Mouse (Mus musculus): ENCODE measurements at regions not wholly inside any gene's neighbourhood (a gene's known extent, or its start where the extent isn't known, plus 50 kb on each side); places are given as distances from the start of the nearest gene placed in this dataset.
"Not testable (repeated sequence)": the region's sequence is repeated elsewhere in the genome, so short reads cannot be mapped to it uniquely, and the experiment has no call there.

DNA sequence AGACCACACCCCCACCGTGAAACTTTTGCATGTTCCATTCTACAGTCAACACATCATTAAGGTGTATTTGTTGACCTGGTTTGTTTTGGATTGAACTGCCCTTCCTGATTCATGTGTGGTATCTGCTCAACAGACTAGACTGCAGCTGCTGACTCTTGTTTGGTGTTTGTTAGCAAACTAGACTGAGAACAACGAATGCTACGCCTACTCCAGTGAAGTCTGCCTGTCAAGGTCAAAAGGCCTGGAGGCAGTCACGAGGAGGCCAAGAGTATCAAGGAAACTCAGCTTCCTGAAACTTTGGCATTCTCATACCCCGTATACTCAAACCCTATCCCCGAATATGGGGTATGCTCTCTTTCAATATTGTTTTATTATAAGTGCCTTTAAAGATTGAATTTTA lies 194.2 kb upstream of the Spin1 start:
- 95% methylated on average over 6 of the region's 6 CpGs for WGBS
- H3K4me2 ChIP-seq; H3K4me3 ChIP-seq; H3K4me1 ChIP-seq; H3K9ac ChIP-seq; H3K27ac ChIP-seq; H3K9me3 ChIP-seq; H3K27me3 ChIP-seq (replicated peaks); ATAC-seq (replicated peaks); H3K36me3 ChIP-seq (replicated peaks): not testable (repeated sequence)

DNA sequence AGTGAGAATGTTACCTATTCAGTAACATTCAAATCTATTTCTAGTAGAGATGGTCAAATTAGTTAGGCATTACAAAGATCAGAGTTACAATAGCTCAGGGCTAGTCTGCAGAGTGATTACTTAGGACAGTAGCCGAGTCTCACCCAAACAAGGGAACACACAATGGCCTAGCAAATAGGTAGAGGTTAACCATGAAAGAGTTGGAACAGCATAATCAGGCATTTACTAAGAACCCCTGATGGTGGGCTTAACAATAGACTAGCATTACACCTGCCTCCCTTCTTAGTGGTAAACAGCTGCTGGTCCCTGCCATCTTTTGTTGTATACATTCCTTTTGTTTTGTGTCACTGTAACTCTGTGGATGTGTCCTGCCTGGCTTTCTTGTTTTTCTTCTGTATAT lies 193.8 kb upstream of the Spin1 start:
- Histone ChIP-seq H3K27ac (no peak overlapping the region), H3K27me3 (replicated peaks) (no peaks in the 10 kb centered on the region), H3K9me3 (no peaks in the 10 kb centered on the region), H3K36me3 (replicated peaks) (no peaks in the 10 kb centered on the region), H3K4me1 (no peaks in the 10 kb centered on the region), H3K9ac (no peak overlapping the region), H3K4me2 (no peak overlapping the region), H3K4me3 (no peak overlapping the region)
- WGBS, result 85% methylated on average over 1 of the region's 1 CpGs
- no peak for ATAC-seq (replicated peaks)

DNA sequence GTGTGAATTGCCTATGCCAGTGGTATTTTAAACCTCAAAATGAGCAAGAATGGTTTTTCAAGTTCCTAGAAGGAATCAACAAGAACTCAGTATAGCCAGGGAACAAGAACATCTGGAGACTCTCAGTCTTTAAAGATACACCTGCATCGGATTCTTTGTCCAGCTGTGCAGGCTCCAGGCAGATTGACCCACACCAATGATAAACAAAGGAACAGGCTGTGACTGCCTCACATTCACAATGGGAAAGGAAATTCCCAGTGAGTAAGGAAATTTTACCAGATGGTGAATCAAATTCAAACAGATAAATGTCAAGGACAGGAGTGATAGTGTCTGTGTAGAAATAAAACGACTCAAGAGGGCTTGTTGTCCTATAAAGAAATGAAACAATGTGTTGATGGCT lies 187.9 kb upstream of the Spin1 start:
- not testable (repeated sequence) for H3K36me3 ChIP-seq (replicated peaks); H3K4me3 ChIP-seq; H3K9ac ChIP-seq; H3K27ac ChIP-seq; H3K4me2 ChIP-seq; H3K9me3 ChIP-seq; ATAC-seq (replicated peaks); H3K4me1 ChIP-seq; H3K27me3 ChIP-seq (replicated peaks)
- 68% methylated on average over 2 of the region's 2 CpGs for WGBS

DNA sequence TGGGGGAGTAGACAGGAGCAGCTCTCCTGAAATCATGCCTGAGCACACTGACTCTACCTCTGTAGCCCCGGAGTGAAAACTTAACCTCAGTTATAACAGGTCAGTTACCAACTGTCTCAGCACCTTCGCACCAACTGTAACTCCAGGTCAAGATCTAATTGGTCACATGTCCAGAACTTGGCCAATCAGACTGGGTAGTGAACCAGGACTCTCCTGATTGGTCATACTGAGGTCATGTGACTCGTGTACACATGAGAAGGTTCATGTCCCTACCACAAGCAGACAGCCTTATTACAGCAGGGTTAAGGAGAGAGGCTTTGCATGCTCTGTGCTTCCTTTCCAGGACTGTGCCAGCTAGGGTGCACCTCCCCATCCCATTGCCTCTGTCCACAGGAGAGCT lies 166.7 kb upstream of the Spin1 start:
- H3K9ac ChIP-seq; H3K4me2 ChIP-seq; H3K27ac ChIP-seq; H3K27me3 ChIP-seq (replicated peaks); H3K4me1 ChIP-seq; H3K36me3 ChIP-seq (replicated peaks); H3K4me3 ChIP-seq; ATAC-seq (replicated peaks); H3K9me3 ChIP-seq: not testable (repeated sequence)
- 89% methylated on average over 3 of the region's 3 CpGs for WGBS

DNA sequence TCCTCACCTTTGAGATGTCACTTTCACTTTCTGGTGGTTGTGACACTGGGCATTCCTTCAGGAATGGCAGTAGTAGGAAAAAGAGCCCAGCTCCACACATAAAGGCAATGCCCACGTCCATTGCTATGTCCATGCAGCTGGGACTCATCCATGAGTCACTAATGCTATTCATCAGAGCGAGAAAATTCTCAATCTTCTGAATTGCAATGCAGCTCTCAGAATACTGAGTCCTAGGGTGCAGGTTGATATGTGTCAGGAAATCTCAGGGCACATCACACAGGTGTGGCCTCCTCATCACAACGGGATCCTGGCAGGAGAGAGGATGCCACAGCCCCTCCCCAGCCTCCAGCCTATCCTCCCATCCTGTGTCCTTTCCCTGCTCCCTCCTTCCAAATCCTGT lies 158.1 kb upstream of the Spin1 start:
- no peak overlapping the region for H3K4me3 ChIP-seq
- H3K9ac ChIP-seq, result no peak overlapping the region
- ATAC-seq (replicated peaks), result no peak
- no peak overlapping the region for H3K4me2 ChIP-seq
- no peaks in the 10 kb centered on the region for H3K4me1 ChIP-seq
- H3K9me3 ChIP-seq, result no peaks in the 10 kb centered on the region
- H3K27me3 ChIP-seq (replicated peaks), result no peaks in the 10 kb centered on the region
- no peaks in the 10 kb centered on the region for H3K36me3 ChIP-seq (replicated peaks)
- WGBS, result 63% methylated on average over 3 of the region's 3 CpGs
- H3K27ac ChIP-seq, result no peak overlapping the region

DNA sequence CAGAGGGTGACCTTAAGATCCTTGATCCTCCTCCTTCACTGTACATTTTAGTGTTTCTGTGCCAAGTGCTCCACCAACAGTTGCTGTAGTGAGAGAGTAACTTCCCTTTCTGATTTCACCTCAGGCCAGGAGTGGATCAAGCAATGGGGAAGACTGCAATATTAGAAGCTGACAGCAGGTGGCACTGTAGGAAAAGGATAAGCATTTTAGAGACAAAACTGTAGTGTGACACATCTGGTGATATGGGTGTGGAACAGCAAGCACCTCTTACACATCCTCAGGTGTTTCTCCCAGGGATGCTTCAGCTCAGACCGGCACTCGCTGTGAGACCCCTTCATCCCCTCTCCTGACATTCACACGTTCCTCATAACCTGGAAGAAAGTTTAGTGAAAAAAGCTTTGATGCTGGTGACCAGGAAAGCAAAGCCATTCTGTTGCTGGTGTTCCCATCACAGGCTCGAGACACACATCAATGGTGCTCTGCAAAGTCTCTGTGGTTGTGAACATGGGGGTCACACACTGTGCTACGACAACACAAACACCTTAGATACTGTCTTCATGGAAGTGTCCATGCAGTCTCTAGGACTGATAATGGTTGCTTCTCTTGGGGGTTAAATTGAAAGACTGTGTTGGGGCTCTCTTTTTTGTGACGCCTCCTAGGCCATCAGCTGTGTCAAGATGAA lies 151.0 kb upstream of the Spin1 start:
- peak; percentile 86 for ATAC-seq (replicated peaks)

DNA sequence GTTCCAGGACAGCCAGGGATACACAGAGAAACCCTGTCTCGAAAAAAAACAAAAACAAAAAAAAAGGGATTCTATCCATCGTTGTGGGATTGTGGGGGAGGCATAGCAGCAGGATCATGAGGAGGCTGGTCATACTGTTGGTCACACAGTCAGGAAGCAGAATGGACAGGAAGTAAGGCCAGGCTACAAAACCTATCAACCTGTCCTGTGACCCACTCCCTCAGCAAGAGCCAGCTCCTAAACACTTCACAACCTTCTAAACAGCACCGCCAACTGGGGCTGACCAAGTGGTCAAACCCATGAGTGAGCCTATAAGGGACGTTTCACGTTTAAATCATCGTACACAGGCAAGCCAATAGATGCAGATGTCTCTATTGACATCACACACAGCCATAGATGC lies 146.0 kb upstream of the Spin1 start:
- no peak overlapping the region for H3K27ac ChIP-seq
- no peaks in the 10 kb centered on the region for H3K4me1 ChIP-seq
- H3K9me3 ChIP-seq, result no peaks in the 10 kb centered on the region
- H3K36me3 ChIP-seq (replicated peaks), result no peaks in the 10 kb centered on the region
- 85% methylated on average over 6 of the region's 6 CpGs for WGBS
- H3K4me2 ChIP-seq, result no peak overlapping the region
- H3K9ac ChIP-seq, result no peak overlapping the region
- no peaks in the 10 kb centered on the region for H3K27me3 ChIP-seq (replicated peaks)
- no peak overlapping the region for H3K4me3 ChIP-seq
- ATAC-seq (replicated peaks), result no peak

More for the DNA sequence above, 151.0 kb upstream of the Spin1 start:
- Histone ChIP-seq H3K27me3 (replicated peaks) (no peaks in the 10 kb centered on the region), H3K36me3 (replicated peaks) (no peaks in the 10 kb centered on the region), H3K4me3 (no peak overlapping the region), H3K4me2 (no peak overlapping the region), H3K4me1 (no peaks in the 10 kb centered on the region), H3K9me3 (no peaks in the 10 kb centered on the region), H3K27ac (no peak overlapping the region), H3K9ac (no peak overlapping the region)
- WGBS, result 43% methylated on average over 6 of the region's 6 CpGs

DNA sequence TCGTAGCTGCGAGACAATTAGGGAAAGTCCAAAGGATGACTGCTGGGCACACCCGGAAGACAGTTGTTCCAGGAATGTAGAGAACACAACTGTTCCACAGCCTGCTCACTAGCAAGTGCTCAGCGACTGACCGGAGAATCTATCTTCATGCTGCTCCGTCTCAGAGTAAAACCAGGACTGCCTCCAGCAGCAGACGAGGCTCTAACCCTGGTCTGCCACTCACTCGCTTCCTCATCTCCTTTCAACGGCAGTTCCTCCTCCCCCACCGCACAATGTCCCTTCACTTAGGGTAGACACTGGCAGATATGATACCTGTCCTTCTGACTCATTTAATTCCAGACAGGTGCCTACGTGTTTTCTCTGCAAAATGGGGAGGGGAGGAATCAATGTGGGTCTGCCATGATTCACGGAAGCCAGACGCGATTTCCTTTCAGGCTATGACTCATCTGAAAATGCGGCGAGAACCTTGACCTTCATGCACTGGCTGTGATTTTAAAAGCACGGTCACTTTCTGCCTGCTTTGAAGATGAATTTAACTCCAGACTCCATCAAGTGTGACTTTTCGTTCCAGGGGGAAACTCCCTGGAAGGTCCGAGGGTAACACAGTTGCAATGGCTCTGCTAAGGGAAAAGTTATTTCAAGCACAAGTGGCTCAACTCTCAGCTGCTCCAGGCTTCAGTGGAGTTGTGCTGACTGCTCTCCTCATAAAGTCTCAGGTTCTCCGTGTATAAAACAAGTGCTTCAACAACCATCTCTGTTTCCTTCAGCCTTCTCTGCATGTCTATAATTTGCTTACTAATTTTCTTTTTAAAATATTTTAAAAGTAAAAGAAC lies 142.4 kb upstream of the Spin1 start:
- H3K9ac ChIP-seq, result no peak overlapping the region
- no peaks in the 10 kb centered on the region for H3K36me3 ChIP-seq (replicated peaks)
- H3K4me1 ChIP-seq, result no peaks in the 10 kb centered on the region
- no peak overlapping the region for H3K27ac ChIP-seq
- ATAC-seq (replicated peaks), result no peak
- WGBS, result 76% methylated on average over 20 of the region's 20 CpGs
- no peak overlapping the region for H3K4me2 ChIP-seq
- H3K4me3 ChIP-seq, result no peak overlapping the region
- H3K27me3 ChIP-seq (replicated peaks), result no peaks in the 10 kb centered on the region
- no peaks in the 10 kb centered on the region for H3K9me3 ChIP-seq

DNA sequence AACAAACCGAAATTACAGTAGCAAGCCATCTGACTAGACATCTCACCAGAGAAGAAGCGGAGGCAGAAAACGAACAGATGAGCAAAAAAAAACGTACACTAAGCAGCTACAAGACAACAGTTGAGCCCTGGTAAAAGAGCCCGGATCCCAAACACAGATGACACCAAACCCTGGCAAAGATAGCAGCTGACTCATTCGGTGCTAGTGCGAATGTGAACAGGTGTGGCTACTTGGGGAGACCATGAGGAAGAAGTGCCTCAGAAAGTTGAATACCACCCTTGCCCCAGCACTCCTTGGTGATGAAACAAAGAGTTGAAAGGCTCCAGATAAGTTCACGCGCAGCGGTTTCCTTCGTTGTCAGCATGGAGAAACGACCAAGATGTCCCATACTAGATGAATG lies 139.8 kb upstream of the Spin1 start:
- Histone ChIP-seq H3K36me3 (replicated peaks) (no peaks in the 10 kb centered on the region), H3K4me1 (no peaks in the 10 kb centered on the region), H3K4me3 (no peak overlapping the region), H3K9me3 (no peaks in the 10 kb centered on the region), H3K4me2 (no peak overlapping the region), H3K9ac (no peak overlapping the region), H3K27me3 (replicated peaks) (no peaks in the 10 kb centered on the region), H3K27ac (no peak overlapping the region)
- ATAC-seq (replicated peaks), result no peak
- WGBS, result 89% methylated on average over 12 of the region's 12 CpGs

DNA sequence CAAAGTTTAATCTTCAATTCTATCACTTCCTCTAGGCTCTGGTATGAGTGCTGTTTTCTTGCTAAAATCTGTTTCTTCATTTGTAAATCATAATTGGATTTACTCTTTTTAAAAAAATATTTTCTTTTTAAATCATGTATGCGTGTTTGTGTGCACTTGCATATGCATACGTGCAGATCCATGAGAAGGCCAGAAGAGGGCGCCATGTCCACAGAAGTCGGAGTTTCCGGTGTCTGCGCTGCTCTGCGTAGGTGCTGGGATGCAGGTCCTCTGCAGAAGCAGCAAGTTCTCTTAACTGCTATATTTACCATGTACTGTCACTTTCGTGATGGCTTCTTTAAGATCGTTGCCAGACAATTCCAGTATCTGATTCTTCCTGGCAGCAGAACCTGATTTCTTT lies 136.6 kb upstream of the Spin1 start:
- Histone ChIP-seq H3K9me3 (no peaks in the 10 kb centered on the region), H3K4me2 (no peak overlapping the region), H3K4me3 (no peak overlapping the region), H3K9ac (no peak overlapping the region), H3K4me1 (no peaks in the 10 kb centered on the region), H3K27ac (no peak overlapping the region), H3K36me3 (replicated peaks) (no peaks in the 10 kb centered on the region), H3K27me3 (replicated peaks) (no peaks in the 10 kb centered on the region)
- 81% methylated on average over 9 of the region's 9 CpGs for WGBS
- ATAC-seq (replicated peaks), result no peak

DNA sequence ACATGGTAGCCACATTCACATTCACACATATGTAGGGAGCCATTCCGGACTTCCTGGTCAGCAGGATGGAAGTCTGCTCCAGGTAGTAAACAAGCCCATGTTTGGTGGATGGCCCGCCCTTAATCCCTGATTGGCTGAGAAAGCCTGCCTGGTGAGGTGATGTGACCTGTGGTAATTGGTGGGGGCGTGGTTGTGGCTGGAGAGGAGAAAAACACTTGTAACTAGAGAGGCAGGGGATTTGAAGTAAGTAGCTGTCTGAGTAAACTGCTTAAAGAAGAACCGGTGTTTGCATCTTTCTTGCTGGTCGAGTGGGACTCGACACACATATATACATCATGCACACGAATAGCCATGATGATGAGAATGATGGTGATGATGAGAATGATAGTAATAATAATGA lies 135.6 kb upstream of the Spin1 start:
- WGBS, result 78% methylated on average over 7 of the region's 7 CpGs
- not testable (repeated sequence) for H3K9me3 ChIP-seq; H3K27me3 ChIP-seq (replicated peaks); ATAC-seq (replicated peaks); H3K4me1 ChIP-seq; H3K4me3 ChIP-seq; H3K9ac ChIP-seq; H3K27ac ChIP-seq; H3K36me3 ChIP-seq (replicated peaks); H3K4me2 ChIP-seq

DNA sequence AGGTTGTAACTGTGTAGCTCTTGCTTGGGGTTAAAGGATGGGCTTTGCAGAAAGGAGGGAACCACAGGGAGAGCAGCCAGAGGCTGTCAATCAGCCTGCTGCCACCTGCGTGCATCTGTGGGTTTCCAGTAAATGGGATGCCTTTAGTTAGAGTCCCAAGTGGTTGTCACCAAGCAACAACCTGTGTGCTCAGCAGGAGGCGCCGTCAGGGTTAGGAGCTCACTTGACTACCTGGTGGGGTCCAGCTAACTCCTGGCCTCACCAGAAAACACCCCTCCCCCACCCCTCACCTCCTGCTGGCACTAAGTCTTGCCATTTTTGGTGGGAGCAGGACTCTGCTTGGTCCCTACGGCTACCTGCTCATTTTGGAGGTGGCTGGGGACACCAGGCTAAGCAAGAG lies 135.0 kb upstream of the Spin1 start:
- no peak for ATAC-seq (replicated peaks)
- Histone ChIP-seq H3K4me1 (no peaks in the 10 kb centered on the region), H3K4me2 (no peak overlapping the region), H3K9me3 (no peaks in the 10 kb centered on the region), H3K9ac (no peak overlapping the region), H3K27me3 (replicated peaks) (no peaks in the 10 kb centered on the region), H3K36me3 (replicated peaks) (no peaks in the 10 kb centered on the region), H3K4me3 (no peak overlapping the region), H3K27ac (no peak overlapping the region)
- WGBS, result 58% methylated on average over 4 of the region's 4 CpGs

DNA sequence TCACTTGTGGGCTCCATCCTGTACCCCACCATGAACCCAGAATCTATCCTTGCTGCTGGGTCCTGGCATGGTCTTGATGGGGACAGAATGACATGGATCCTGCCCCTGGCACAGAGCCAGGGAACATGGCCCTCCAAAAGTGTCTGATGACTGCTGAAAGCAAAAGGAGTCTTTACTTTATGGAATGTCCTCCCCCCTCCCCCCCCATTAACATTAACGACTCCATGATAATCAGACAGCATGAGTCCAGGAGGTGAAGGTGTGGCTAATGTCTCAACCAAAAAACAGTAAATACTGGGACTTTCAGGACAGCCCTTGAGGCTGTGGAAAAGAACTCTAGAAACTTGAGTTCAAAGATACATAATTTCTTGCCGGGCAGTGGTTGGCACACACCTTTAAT lies 133.9 kb upstream of the Spin1 start:
- no peak for ATAC-seq (replicated peaks)
- H3K27ac ChIP-seq, result no peak overlapping the region
- H3K27me3 ChIP-seq (replicated peaks), result no peaks in the 10 kb centered on the region
- WGBS, result 82% methylated on average over 2 of the region's 2 CpGs
- H3K4me3 ChIP-seq, result no peak overlapping the region
- no peaks in the 10 kb centered on the region for H3K4me1 ChIP-seq
- H3K4me2 ChIP-seq, result no peak overlapping the region
- no peak overlapping the region for H3K9ac ChIP-seq
- no peaks in the 10 kb centered on the region for H3K9me3 ChIP-seq
- no peaks in the 10 kb centered on the region for H3K36me3 ChIP-seq (replicated peaks)
